Mouse (Mus musculus) lung, adult 2 months (tissue): Measurements from ENCODE around the gene Mafg.
A peak's percentile ranks its signal among the peaks of the same experiment; 100 is the strongest.

Source experiments
- CTCF ChIP-seq: fragments of 200-500 bp; IDR thresholded peaks from 2 replicates; pipeline ENCODE4 v1.5.1; 2011; ENCODE audit warnings: mild to moderate bottlenecking, low read length, control low read depth; ENCODE audit not compliant: insufficient read depth
- POLR2A ChIP-seq: fragments of 200-500 bp; IDR thresholded peaks from 2 replicates; pipeline ENCODE4 v1.6.1; 2011; ENCODE audit warnings: low read depth, mild to moderate bottlenecking, control low read depth, low read length, borderline replicate concordance; ENCODE audit errors: extremely low read depth

GRCm38 (mm10) chr11:120581490-120582267 is 51.7 kb downstream of the Mafg start, which contains the start of gene Arhgdia:
- TF ChIP-seq CTCF (no peak), POLR2A (peak; percentile 92)
